Mouse (Mus musculus): ENCODE results near the gene Dpm2. TPM values are rescaled to one million over a fixed set of nuclear protein-coding genes. Genes with fewer than 3 reads are reported as not detected.

Gene Dpm2
- polyA plus RNA-seq, 1 experiment from 2014 or later, result 47.9 TPM

DNA sequence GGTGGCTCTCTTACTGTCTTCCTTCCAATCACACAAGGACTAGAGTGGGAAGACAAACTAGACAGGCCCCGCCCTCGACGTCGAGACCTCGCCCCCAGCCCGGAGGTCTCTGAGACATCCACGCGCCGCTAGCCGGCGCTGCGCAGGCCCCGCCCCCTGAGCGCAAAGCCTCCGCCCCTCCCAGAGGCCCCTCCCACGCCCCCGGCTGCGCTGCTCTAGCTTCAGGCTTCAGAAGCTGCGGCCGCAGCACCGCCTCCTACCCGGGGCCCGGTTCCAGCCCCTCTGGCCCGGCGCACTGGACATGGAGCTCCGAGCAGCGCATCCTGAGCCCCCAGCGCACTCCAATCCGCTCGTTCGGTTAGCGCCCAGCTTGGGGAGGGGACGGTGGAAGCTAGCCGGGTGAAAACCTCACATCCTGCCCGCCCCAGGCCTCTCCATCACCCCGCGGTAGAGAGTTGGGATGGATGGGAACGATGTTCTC lies 16.3 kb downstream of the Dpm2 start, which contains the start of gene St6galnac4:
St6galnac4 (plus strand) TSS at position 225 of the 481 bp plus-strand sequence.
- no peaks in the 10 kb centered on the region for H3K9me3 ChIP-seq (replicated peaks; ENCODE audit: control insufficient read depth, low read length)
- H3K4me1 ChIP-seq (ENCODE audit: control insufficient read depth, low read depth, low read length), result peaks cover 24% of the 10 kb centered on the region
- peak; percentile 85 for ATAC-seq (ENCODE audit: low read depth)
- H3K27ac ChIP-seq (ENCODE audit: low read length), result 0 out of 2 replicates have a peak within 1 kb of the TSS, but pooled peaks have one; percentile 19
- no peaks in the 10 kb centered on the region for H3K27me3 ChIP-seq (ENCODE audit: control insufficient read depth, insufficient read depth, low read depth, low read length)
- 0% methylated on average over 38 of the region's 38 CpGs for WGBS (ENCODE audit: insufficient replicate concordance)
- H3K4me3 ChIP-seq (ENCODE audit: low read depth, low read length), result peak within 1 kb of the TSS; percentile 66
- peak within 1 kb of the TSS; percentile 60 for H3K9ac ChIP-seq (ENCODE audit: low read depth, low read length)
- H3K36me3 ChIP-seq (ENCODE audit: control insufficient read depth, insufficient read depth), result no peaks in the 10 kb centered on the region
- H3K4me2 ChIP-seq (ENCODE audit: low read depth, low read length), result peak within 1 kb of the TSS; percentile 75

GRCm38 (mm10) chr2:32587731-32588321 lies 17.2 kb downstream of the Dpm2 start:
- Histone ChIP-seq H3K27me3 (ENCODE audit: control insufficient read depth, insufficient read depth, low read depth, low read length) (no peaks in the 10 kb centered on the region), H3K4me2 (ENCODE audit: low read depth, low read length) (peak overlapping the region; percentile 75), H3K9ac (ENCODE audit: low read depth, low read length) (peak overlapping the region; percentile 60), H3K9me3 (replicated peaks; ENCODE audit: control insufficient read depth, low read length) (no peaks in the 10 kb centered on the region), H3K27ac (ENCODE audit: low read length) (0 out of 2 replicates have a peak overlapping the region, but pooled peaks have one; percentile 19), H3K4me3 (ENCODE audit: low read depth, low read length) (peak overlapping the region; percentile 66), H3K36me3 (ENCODE audit: control insufficient read depth, insufficient read depth) (no peaks in the 10 kb centered on the region), H3K4me1 (ENCODE audit: control insufficient read depth, low read depth, low read length) (peaks cover 23% of the 10 kb centered on the region)
- 11% methylated on average over 9 of the region's 9 CpGs for WGBS (ENCODE audit: insufficient replicate concordance)
- ATAC-seq (ENCODE audit: low read depth), result no peak

- Histone ChIP-seq H3K9me3 (replicated peaks; ENCODE audit: control insufficient read depth, low read length) (no peaks in the 10 kb centered on the region), H3K27ac (ENCODE audit: low read length) (no peak overlapping the region), H3K27me3 (ENCODE audit: control insufficient read depth, insufficient read depth, low read depth, low read length) (no peaks in the 10 kb centered on the region), H3K9ac (ENCODE audit: low read depth, low read length) (no peak overlapping the region), H3K4me1 (ENCODE audit: control insufficient read depth, low read depth, low read length) (peaks cover 18% of the 10 kb centered on the region), H3K4me3 (ENCODE audit: low read depth, low read length) (no peak overlapping the region), H3K36me3 (ENCODE audit: control insufficient read depth, insufficient read depth) (no peaks in the 10 kb centered on the region), H3K4me2 (ENCODE audit: low read depth, low read length) (no peak overlapping the region)
- WGBS (ENCODE audit: insufficient replicate concordance), result 70% methylated on average over 11 of the region's 11 CpGs
- ATAC-seq (ENCODE audit: low read depth), result no peak
Measured at GRCm38 (mm10) chr2:32589213-32589795, 18.6 kb downstream of the Dpm2 start.

- no peaks in the 10 kb centered on the region for H3K36me3 ChIP-seq (ENCODE audit: control insufficient read depth, insufficient read depth)
- no peak overlapping the region for H3K4me3 ChIP-seq (ENCODE audit: low read depth, low read length)
- H3K27me3 ChIP-seq (ENCODE audit: control insufficient read depth, insufficient read depth, low read depth, low read length), result no peaks in the 10 kb centered on the region
- WGBS (ENCODE audit: insufficient replicate concordance), result 67% methylated on average over 10 of the region's 10 CpGs
- ATAC-seq (ENCODE audit: low read depth), result no peak
- peaks cover 18% of the 10 kb centered on the region for H3K4me1 ChIP-seq (ENCODE audit: control insufficient read depth, low read depth, low read length)
- no peak overlapping the region for H3K9ac ChIP-seq (ENCODE audit: low read depth, low read length)
- no peak overlapping the region for H3K4me2 ChIP-seq (ENCODE audit: low read depth, low read length)
- H3K27ac ChIP-seq (ENCODE audit: low read length), result no peak overlapping the region
- H3K9me3 ChIP-seq (replicated peaks; ENCODE audit: control insufficient read depth, low read length), result no peaks in the 10 kb centered on the region
Measured at GRCm38 (mm10) chr2:32590224-32590623, 19.6 kb downstream of the Dpm2 start.

DNA sequence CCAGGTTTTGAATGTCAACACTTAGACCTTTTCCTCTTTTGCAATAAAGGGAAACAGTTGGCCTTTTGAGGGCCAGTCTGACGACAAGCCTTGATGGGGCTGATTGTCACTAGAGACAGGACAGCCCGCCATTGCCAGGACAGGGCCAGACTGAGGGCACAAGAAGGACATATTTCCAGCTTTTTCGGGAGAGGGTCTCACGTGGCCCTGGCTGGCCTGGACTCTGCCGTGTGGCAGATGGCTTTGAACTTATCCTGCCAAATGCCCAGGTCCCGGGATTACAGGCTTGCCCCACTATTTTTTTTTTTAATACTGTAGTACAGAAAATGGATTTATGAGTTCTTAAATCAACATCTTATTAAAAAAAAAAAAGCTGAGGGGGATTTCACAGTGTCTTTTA lies 20.6 kb downstream of the Dpm2 start:
- Histone ChIP-seq H3K4me1 (ENCODE audit: control insufficient read depth, low read depth, low read length) (peaks cover 18% of the 10 kb centered on the region), H3K27ac (ENCODE audit: low read length) (no peak overlapping the region), H3K4me2 (ENCODE audit: low read depth, low read length) (no peak overlapping the region), H3K36me3 (ENCODE audit: control insufficient read depth, insufficient read depth) (no peaks in the 10 kb centered on the region), H3K4me3 (ENCODE audit: low read depth, low read length) (no peak overlapping the region), H3K9me3 (replicated peaks; ENCODE audit: control insufficient read depth, low read length) (no peaks in the 10 kb centered on the region), H3K9ac (ENCODE audit: low read depth, low read length) (no peak overlapping the region), H3K27me3 (ENCODE audit: control insufficient read depth, insufficient read depth, low read depth, low read length) (no peaks in the 10 kb centered on the region)
- 72% methylated on average over 6 of the region's 6 CpGs for WGBS (ENCODE audit: insufficient replicate concordance)
- ATAC-seq (ENCODE audit: low read depth), result no peak

DNA sequence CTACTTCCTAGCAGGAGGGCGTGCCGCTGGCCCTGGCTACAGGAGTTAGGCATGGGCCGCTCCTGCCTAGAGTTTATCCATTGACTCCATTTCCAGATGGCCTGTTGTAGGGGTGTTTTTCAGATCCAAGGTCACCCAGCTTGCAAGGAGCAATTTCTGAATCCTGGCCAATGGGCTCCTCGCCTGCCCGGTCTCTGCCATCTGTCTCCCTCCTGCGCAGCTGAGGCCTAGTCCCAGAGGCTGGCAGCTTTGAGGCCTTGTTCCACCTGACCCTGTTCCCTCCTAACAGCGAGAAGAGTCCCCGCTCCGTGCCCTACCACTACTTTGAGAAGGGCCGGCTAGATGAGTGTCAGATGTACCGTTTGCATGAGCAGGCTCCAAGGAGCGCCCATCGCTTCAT lies 26.1 kb downstream of the Dpm2 start:
- Histone ChIP-seq H3K9ac (ENCODE audit: low read depth, low read length) (no peak overlapping the region), H3K9me3 (replicated peaks; ENCODE audit: control insufficient read depth, low read length) (no peaks in the 10 kb centered on the region), H3K27me3 (ENCODE audit: control insufficient read depth, insufficient read depth, low read depth, low read length) (no peaks in the 10 kb centered on the region), H3K36me3 (ENCODE audit: control insufficient read depth, insufficient read depth) (no peaks in the 10 kb centered on the region), H3K4me3 (ENCODE audit: low read depth, low read length) (no peak overlapping the region), H3K4me2 (ENCODE audit: low read depth, low read length) (no peak overlapping the region), H3K27ac (ENCODE audit: low read length) (no peak overlapping the region), H3K4me1 (ENCODE audit: control insufficient read depth, low read depth, low read length) (peaks cover 6% of the 10 kb centered on the region)
- no peak for ATAC-seq (ENCODE audit: low read depth)
- WGBS (ENCODE audit: insufficient replicate concordance), result 89% methylated on average over 13 of the region's 13 CpGs

DNA sequence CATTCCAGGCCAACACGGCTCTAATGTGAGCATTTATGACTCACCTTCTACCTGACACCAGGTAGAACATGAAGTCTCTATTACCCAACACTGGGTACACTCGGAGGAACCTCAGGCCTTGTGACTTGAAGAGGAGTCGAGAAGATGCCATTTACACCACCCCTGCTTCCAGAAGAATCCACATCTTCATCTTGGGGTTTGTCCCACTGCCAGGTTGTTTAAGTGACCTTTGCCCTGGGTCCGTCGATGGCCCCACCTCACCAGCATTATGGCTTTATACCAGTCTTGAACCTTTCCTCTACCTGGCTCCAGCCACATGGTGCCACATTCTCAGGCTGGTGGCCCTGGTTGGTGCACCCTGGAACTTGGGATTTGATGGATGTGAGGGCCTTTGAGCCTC lies 26.6 kb downstream of the Dpm2 start:
- Histone ChIP-seq H3K4me3 (ENCODE audit: low read depth, low read length) (no peak overlapping the region), H3K27me3 (ENCODE audit: control insufficient read depth, insufficient read depth, low read depth, low read length) (no peaks in the 10 kb centered on the region), H3K9me3 (replicated peaks; ENCODE audit: control insufficient read depth, low read length) (no peaks in the 10 kb centered on the region), H3K27ac (ENCODE audit: low read length) (no peak overlapping the region), H3K4me2 (ENCODE audit: low read depth, low read length) (no peak overlapping the region), H3K9ac (ENCODE audit: low read depth, low read length) (no peak overlapping the region), H3K4me1 (ENCODE audit: control insufficient read depth, low read depth, low read length) (peaks cover 12% of the 10 kb centered on the region), H3K36me3 (ENCODE audit: control insufficient read depth, insufficient read depth) (no peaks in the 10 kb centered on the region)
- 83% methylated on average over 5 of the region's 5 CpGs for WGBS (ENCODE audit: insufficient replicate concordance)
- ATAC-seq (ENCODE audit: low read depth), result no peak

- 82% methylated on average over 5 of the region's 5 CpGs for WGBS (ENCODE audit: insufficient replicate concordance)
Measured at GRCm38 (mm10) chr2:32597699-32598098, 27.0 kb downstream of the Dpm2 start.

GRCm38 (mm10) chr2:32598506-32598905 lies 27.8 kb downstream of the Dpm2 start:
- no peak for ATAC-seq (ENCODE audit: low read depth)
- Histone ChIP-seq H3K9ac (ENCODE audit: low read depth, low read length) (no peak overlapping the region), H3K9me3 (replicated peaks; ENCODE audit: control insufficient read depth, low read length) (no peaks in the 10 kb centered on the region), H3K36me3 (ENCODE audit: control insufficient read depth, insufficient read depth) (no peaks in the 10 kb centered on the region), H3K4me3 (ENCODE audit: low read depth, low read length) (no peak overlapping the region), H3K4me2 (ENCODE audit: low read depth, low read length) (no peak overlapping the region), H3K27me3 (ENCODE audit: control insufficient read depth, insufficient read depth, low read depth, low read length) (no peaks in the 10 kb centered on the region), H3K4me1 (ENCODE audit: control insufficient read depth, low read depth, low read length) (peaks cover 16% of the 10 kb centered on the region), H3K27ac (ENCODE audit: low read length) (no peak overlapping the region)
- 84% methylated on average over 8 of the region's 8 CpGs for WGBS (ENCODE audit: insufficient replicate concordance)

More at GRCm38 (mm10) chr2:32597699-32598098, 27.0 kb downstream of the Dpm2 start:
- Histone ChIP-seq H3K27me3 (ENCODE audit: control insufficient read depth, insufficient read depth, low read depth, low read length) (no peaks in the 10 kb centered on the region), H3K9me3 (replicated peaks; ENCODE audit: control insufficient read depth, low read length) (no peaks in the 10 kb centered on the region), H3K36me3 (ENCODE audit: control insufficient read depth, insufficient read depth) (no peaks in the 10 kb centered on the region), H3K4me1 (ENCODE audit: control insufficient read depth, low read depth, low read length) (peaks cover 16% of the 10 kb centered on the region), H3K27ac (ENCODE audit: low read length) (no peak overlapping the region), H3K4me3 (ENCODE audit: low read depth, low read length) (no peak overlapping the region), H3K9ac (ENCODE audit: low read depth, low read length) (no peak overlapping the region), H3K4me2 (ENCODE audit: low read depth, low read length) (no peak overlapping the region)
- ATAC-seq (ENCODE audit: low read depth), result no peak

All from liver, embryonic 16.5 days (tissue).